Mouse (Mus musculus) kidney, adult 2 months (tissue): ENCODE data around the gene Obp2a.

Experiments
- CTCF ChIP-seq: fragments of 200-500 bp; conservative IDR thresholded peaks from 2 replicates; pipeline ENCODE4 v1.5.1; 2011; ENCODE audit warnings: low read depth, mild to moderate bottlenecking, control low read depth, low read length, moderate library complexity, mixed read lengths; ENCODE audit not compliant: insufficient read depth, insufficient read length
- POLR2A ChIP-seq: fragments of 200-500 bp; IDR thresholded peaks from one replicate; pipeline ENCODE4 v1.6.1; 2011; ENCODE audit warnings: low read depth, low read length, control low read depth

- TF ChIP-seq POLR2A (no peak), CTCF (no peak; the same call in 1 of the 2 replicates)
Measured at GRCm38 (mm10) chr2:25708121-25708520, 8.3 kb downstream of the Obp2a start.
